Mouse (Mus musculus): ENCODE measurements around the gene Was.
"Not testable (repeated sequence)": the region's sequence is repeated elsewhere in the genome, so short reads cannot be mapped to it uniquely, and the experiment has no call there.

Was gene

GRCm38 (mm10) chrX:8090346-8090953 lies at the start of gene Was:
Gene Was, minus strand, starts transcription at chrX:8090498.
- peak; percentile 70 for DNase-seq (ENCODE audit: low read depth, low spot score)

GRCm38 (mm10) chrX:8139480-8139879 lies 49.2 kb upstream of the Was start:
- no peak for DNase-seq (ENCODE audit: low read depth, low spot score)

- DNase-seq (ENCODE audit: low read depth, low spot score) = peak; percentile 26
Measured at GRCm38 (mm10) chrX:8135886-8136285, 45.6 kb upstream of the Was start.

GRCm38 (mm10) chrX:8132017-8132976 lies 42.0 kb upstream of the Was start, which contains the start of gene Wdr13:
Gene Wdr13, minus strand, starts transcription at chrX:8132892.
- peak; percentile 94 for DNase-seq (ENCODE audit: low read depth, low spot score)

- DNase-seq (ENCODE audit: low read depth, low spot score) = no peak
Measured at GRCm38 (mm10) chrX:8131393-8131792, 41.1 kb upstream of the Was start.

GRCm38 (mm10) chrX:8125235-8125634 lies 34.9 kb upstream of the Was start:
- peak; percentile 41 for DNase-seq (ENCODE audit: low read depth, low spot score)

- DNase-seq (ENCODE audit: low read depth, low spot score) = no peak
Measured at GRCm38 (mm10) chrX:8123821-8124470, 33.6 kb upstream of the Was start.

- DNase-seq (ENCODE audit: low read depth, low spot score) = no peak
Measured at GRCm38 (mm10) chrX:8117264-8117663, 27.0 kb upstream of the Was start.

- peak; percentile 42 for DNase-seq (ENCODE audit: low read depth, low spot score)
Measured at GRCm38 (mm10) chrX:8115275-8115674, 25.0 kb upstream of the Was start.

GRCm38 (mm10) chrX:8105019-8105418 lies 14.7 kb upstream of the Was start:
- no peak for DNase-seq (ENCODE audit: low read depth, low spot score)

GRCm38 (mm10) chrX:8102213-8102668 lies 11.9 kb upstream of the Was start:
- no peak for DNase-seq (ENCODE audit: low read depth, low spot score)

- DNase-seq (ENCODE audit: low read depth, low spot score) = no peak
Measured at GRCm38 (mm10) chrX:8101017-8101416, 10.7 kb upstream of the Was start.

GRCm38 (mm10) chrX:8099435-8099834 lies 9.1 kb upstream of the Was start:
- DNase-seq (ENCODE audit: low read depth, low spot score) = peak; percentile 18

GRCm38 (mm10) chrX:8096787-8097242 lies 6.5 kb upstream of the Was start:
- peak; percentile 97 for DNase-seq (ENCODE audit: low read depth, low spot score)

GRCm38 (mm10) chrX:8096068-8096786 lies 5.9 kb upstream of the Was start:
- DNase-seq (ENCODE audit: low read depth, low spot score) = peak; percentile 10

- DNase-seq (ENCODE audit: low read depth, low spot score) = peak; percentile 36
Measured at GRCm38 (mm10) chrX:8095546-8095945, 5.2 kb upstream of the Was start.

- not testable (repeated sequence) for DNase-seq (ENCODE audit: low read depth, low spot score)
Measured at GRCm38 (mm10) chrX:8090954-8091347, 653 bp upstream of the Was start.

- no peak for DNase-seq (ENCODE audit: low read depth, low spot score)
Measured at GRCm38 (mm10) chrX:8089746-8090145, 552 bp downstream of the Was start.

GRCm38 (mm10) chrX:8085611-8086010 lies 4.7 kb downstream of the Was start:
- DNase-seq (ENCODE audit: low read depth, low spot score) = no peak

GRCm38 (mm10) chrX:8084771-8085259 lies 5.5 kb downstream of the Was start:
- no peak for DNase-seq (ENCODE audit: low read depth, low spot score)

GRCm38 (mm10) chrX:8075104-8075503 lies 15.2 kb downstream of the Was start:
- no peak for DNase-seq (ENCODE audit: low read depth, low spot score)
